Mouse (Mus musculus): ENCODE measurements around the gene Tex13c2.

Gene Tex13c2

DNA sequence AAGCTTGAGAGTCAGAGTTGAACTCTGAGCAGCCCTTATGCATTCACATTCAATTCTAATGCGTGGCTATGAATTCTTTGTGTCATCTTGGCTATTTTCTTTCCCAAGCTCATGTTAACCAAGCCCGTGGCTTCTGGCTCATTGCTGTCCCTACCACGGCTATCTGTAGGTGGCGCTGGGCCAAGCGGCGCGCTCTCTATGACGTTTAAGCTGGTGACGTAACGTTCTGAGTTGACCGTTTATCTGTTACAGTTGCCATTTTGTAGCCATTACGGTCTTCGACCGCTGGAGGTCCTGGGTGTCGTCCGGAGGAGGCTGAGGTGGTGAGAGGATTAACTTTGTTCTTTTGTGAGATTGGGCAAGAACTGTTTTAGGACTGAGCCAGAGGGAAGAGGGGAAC, at the start of gene Tex13c2:
TSS of gene Tex13c2 (plus strand) at position 246 of the 400 bp plus-strand sequence.
- TF ChIP-seq GATA4 (IDR thresholded peaks at IDR 0.05; ENCODE audit: insufficient replicate concordance, low read length): no peak

DNA sequence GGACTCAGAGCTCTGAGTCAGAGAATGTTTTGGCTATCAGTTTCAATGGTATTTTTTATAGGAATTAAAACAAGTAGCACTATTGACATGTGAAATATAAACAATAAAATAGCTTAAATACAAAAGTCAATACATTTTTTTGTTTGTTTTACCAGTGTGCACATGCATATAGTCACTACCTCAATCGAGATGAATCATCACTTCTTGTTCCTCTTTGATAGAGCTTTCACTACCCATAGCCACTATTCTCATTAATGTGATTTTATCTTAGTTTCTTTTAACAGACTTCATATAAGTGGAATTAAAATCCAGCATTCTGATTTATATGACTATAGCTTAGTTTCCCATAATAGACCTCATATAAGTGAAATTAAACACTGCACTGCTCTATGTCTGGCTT, 39.2 kb upstream of the Tex13c2 start:
- no peak for TF ChIP-seq GATA4 (IDR thresholded peaks at IDR 0.05; ENCODE audit: insufficient replicate concordance, low read length)

- no peak for TF ChIP-seq GATA4 (IDR thresholded peaks at IDR 0.05; ENCODE audit: insufficient replicate concordance, low read length)
Observed at GRCm38 (mm10) chrX:42453001-42453400, 36.5 kb upstream of the Tex13c2 start.

GRCm38 (mm10) chrX:42454533-42454932, 35.0 kb upstream of the Tex13c2 start:
- no peak for TF ChIP-seq GATA4 (IDR thresholded peaks at IDR 0.05; ENCODE audit: insufficient replicate concordance, low read length)

- no peak for TF ChIP-seq GATA4 (IDR thresholded peaks at IDR 0.05; ENCODE audit: insufficient replicate concordance, low read length)
Observed at GRCm38 (mm10) chrX:42490336-42490735, 845 bp downstream of the Tex13c2 start.

DNA sequence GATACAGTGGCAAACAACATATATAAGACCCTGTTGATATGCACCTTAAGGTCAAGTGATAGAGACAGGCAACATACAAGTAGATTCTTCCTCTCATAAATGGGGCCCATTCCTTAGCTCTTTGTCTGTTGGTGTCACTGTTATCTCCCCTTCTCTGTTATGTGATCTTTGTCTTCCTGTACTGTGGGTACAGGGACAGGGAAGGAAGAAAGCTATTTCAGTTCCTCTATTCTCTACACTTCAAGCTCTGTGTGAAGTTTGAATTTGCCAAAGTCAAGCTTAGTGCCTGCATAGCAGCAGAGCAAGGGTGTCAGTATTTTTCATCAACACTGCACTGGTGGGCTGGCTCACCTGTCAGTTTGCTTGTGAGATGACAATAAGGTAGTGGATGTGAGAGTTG, 11.0 kb downstream of the Tex13c2 start:
- TF ChIP-seq GATA4 (IDR thresholded peaks at IDR 0.05; ENCODE audit: insufficient replicate concordance, low read length): no peak

DNA sequence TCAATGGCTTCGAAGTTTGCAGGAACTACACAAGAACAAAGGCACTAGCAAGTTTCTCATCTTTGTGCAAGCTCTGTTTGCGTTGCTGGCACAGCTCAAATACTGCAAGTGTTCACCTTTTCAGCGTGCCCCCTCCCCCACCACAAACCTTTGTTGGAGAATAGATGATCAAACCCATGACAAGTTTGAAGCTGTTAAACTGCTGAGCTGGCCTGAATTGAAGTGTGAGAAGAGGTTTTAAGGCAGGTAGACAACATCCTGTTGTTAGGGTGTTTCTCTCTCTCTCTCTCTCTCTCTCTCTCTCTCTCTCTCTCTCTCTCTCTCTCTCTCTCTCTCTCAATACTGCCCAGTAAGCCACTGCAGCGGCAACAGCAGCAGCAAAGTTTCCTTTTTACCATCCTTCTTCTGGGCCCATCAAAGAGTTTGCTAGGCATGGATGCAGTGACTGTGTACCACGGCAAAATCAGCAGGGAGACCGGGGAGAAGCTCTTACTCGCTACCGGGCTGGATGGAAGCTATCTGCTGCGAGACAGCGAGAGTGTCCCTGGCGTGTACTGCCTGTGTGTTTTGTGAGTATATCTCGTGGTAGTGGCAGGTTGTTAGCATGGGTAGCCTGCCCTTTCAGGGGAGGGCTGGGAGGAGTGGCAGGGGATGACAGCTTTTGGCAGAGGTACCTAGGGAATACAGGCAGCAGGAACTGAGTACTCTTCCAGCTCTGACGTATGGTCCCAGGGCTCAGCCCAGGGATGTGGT, 13.0 kb downstream of the Tex13c2 start, which contains the start of gene Sh2d1a:
TSS of gene Sh2d1a (plus strand) at position 163 of the 753 bp plus-strand sequence.
- no peak for TF ChIP-seq GATA4 (IDR thresholded peaks at IDR 0.05; ENCODE audit: insufficient replicate concordance, low read length)

DNA sequence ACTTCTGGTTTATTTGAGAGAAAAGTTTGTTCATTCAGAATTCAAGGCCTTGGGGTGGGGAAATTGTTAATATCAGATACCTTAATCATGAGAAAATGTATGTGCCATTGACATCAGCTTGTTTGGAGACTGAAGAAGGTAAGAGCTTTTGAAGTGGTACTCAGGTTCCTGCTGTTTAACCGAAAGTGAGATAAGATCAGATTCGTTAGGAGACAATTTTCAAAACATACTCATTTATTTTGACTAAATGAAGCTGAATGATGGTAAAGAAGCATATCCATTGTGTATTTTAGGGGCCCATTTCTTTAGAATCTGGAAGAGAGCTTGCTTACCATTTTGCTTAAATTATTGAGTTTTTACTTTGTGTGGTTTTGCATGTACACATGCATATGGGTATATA, 21.6 kb downstream of the Tex13c2 start:
- TF ChIP-seq GATA4 (IDR thresholded peaks at IDR 0.05; ENCODE audit: insufficient replicate concordance, low read length): no peak

- no peak for TF ChIP-seq GATA4 (IDR thresholded peaks at IDR 0.05; ENCODE audit: insufficient replicate concordance, low read length)
Observed at GRCm38 (mm10) chrX:42512567-42512966, 23.1 kb downstream of the Tex13c2 start.

- no peak for TF ChIP-seq GATA4 (IDR thresholded peaks at IDR 0.05; ENCODE audit: insufficient replicate concordance, low read length)
Observed at GRCm38 (mm10) chrX:42522868-42523267, 33.4 kb downstream of the Tex13c2 start.

DNA sequence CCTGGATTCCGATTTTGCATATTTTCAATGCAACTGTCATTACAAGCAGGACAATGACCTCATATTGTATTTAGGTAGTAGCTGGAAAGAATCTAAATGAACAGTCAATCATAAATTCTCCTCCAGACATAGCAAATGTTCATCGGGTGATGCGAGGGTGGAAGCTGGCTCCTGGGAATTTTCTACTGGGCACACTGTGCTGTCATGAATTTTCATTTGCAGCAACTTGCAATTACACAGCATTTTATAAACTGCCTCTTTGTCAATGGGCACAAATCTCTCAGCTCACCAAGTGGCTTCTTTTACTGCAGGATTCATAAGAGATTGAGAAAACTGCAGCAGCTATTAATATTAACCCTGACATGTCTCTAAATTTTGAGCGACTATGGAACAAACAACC, 41.2 kb downstream of the Tex13c2 start:
- no peak for TF ChIP-seq GATA4 (IDR thresholded peaks at IDR 0.05; ENCODE audit: insufficient replicate concordance, low read length)

DNA sequence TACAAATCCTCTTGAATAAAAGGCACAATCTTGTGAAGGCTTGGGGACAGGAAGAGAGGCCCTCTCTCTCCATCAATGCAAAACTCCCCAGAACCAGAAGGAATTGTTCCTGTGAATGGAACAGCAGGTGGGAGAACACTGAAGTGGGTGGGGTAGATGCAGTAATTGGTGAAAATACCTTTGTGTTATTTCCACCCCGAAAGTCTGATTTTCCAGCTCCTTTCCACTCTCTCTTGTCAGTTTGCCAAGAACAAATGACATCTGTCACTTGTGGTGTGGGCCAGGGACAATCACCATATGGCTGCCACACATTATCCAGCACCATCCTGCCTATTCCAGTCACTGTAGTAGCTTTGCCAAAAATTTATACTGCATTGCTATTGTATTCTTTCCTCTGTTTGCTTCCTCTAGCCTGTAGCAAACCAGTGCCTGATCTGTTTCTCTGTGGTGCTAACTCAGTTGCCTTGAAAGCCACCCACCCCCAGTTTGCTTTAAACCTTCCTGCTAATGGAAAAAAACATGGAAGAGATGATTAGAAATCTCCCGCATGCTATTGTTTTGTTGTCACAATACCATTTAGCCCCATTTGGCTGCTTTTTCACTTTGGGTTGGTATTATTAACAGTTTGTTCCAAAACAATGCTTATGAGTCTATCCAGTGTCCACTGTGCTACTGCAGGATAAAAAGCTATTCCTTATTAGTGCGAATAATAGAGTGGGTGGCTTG, 50.7 kb downstream of the Tex13c2 start:
- no peak for TF ChIP-seq GATA4 (IDR thresholded peaks at IDR 0.05; ENCODE audit: insufficient replicate concordance, low read length)

GRCm38 (mm10) chrX:42540756-42541053, 51.2 kb downstream of the Tex13c2 start:
- TF ChIP-seq GATA4 (IDR thresholded peaks at IDR 0.05; ENCODE audit: insufficient replicate concordance, low read length): no peak
